Mouse (Mus musculus) hematopoietic stem cell, adult 5-6 weeks (primary cell): Measurements from ENCODE around the gene Spag5. TPM values are rescaled to one million over a fixed set of nuclear protein-coding genes. Genes with fewer than 3 reads are reported as not detected.

Source experiments
- ATAC-seq, 2 experiments: fragments of 125-278 bp in 1 of 2; replicated peaks in 1 of 2; 2 replicates each; pipeline ENCODE4 v1.8.0; 2016 to 2017; ENCODE audit warnings: inconsistent platforms in 2 of 2, mild to moderate bottlenecking in 2 of 2, moderate number of reproducible peaks in 2 of 2, low read depth in 1 of 2, moderate TSS enrichment in 1 of 2; ENCODE audit not compliant: low FRiP score in 2 of 2, poor library complexity in 2 of 2, severe bottlenecking in 2 of 2, insufficient read depth in 1 of 2, low TSS enrichment in 1 of 2
- total RNA-seq: library from RNA; stranded (forward); fragments of 172-1452, 232-1000 nt; gene quantifications from 2 replicates; pipeline ENCODE4 v1.2.3, GENCODE M21; 2017

Spag5 gene
- total RNA-seq, 1 experiment from 2014 or later: 49.1 TPM

- 0 out of 4 replicates have a peak, but pooled peaks of 1 of the 2 experiments have one; percentile 1 for ATAC-seq
Measured at GRCm38 (mm10) chr11:78344890-78345715, 43.8 kb downstream of the Spag5 start.

- ATAC-seq: peak; percentile 46 to 68; a peak in 3 of 4 replicates
Measured at GRCm38 (mm10) chr11:78345801-78346200, 44.5 kb downstream of the Spag5 start.

- no peak for ATAC-seq
Measured at GRCm38 (mm10) chr11:78346326-78347069, 45.2 kb downstream of the Spag5 start.

- ATAC-seq: no peak
Measured at GRCm38 (mm10) chr11:78347070-78347754, 45.9 kb downstream of the Spag5 start.

- no peak; a peak in 1 of 4 replicates for ATAC-seq
Measured at GRCm38 (mm10) chr11:78347908-78348307, 46.6 kb downstream of the Spag5 start.

- ATAC-seq: no peak
Measured at GRCm38 (mm10) chr11:78348474-78348873, 47.1 kb downstream of the Spag5 start.

- ATAC-seq: no peak
Measured at GRCm38 (mm10) chr11:78349441-78350358, 48.4 kb downstream of the Spag5 start.

- peak; percentile 83 to 89 for ATAC-seq
Measured at GRCm38 (mm10) chr11:78353081-78353480, 51.8 kb downstream of the Spag5 start.

GRCm38 (mm10) chr11:78354905-78355304, 53.6 kb downstream of the Spag5 start:
- no peak for ATAC-seq

GRCm38 (mm10) chr11:78355471-78356238, 54.3 kb downstream of the Spag5 start:
- ATAC-seq: 0 out of 4 replicates have a peak, but pooled peaks have one; percentile 24

- no peak; a peak in 1 of 4 replicates for ATAC-seq
Measured at GRCm38 (mm10) chr11:78358330-78359007, 57.1 kb downstream of the Spag5 start.

GRCm38 (mm10) chr11:78360125-78360788, 58.9 kb downstream of the Spag5 start:
- peak; percentile 74 to 86 for ATAC-seq

GRCm38 (mm10) chr11:78360789-78361131, 59.4 kb downstream of the Spag5 start:
- ATAC-seq: peak in 1 of 2 experiments; percentile 14; a peak in 1 of 4 replicates

- ATAC-seq: no peak
Measured at GRCm38 (mm10) chr11:78363309-78364007, 62.1 kb downstream of the Spag5 start.

- ATAC-seq: no peak
Measured at GRCm38 (mm10) chr11:78364103-78364502, 62.8 kb downstream of the Spag5 start.
